In the genomic region with DNA sequence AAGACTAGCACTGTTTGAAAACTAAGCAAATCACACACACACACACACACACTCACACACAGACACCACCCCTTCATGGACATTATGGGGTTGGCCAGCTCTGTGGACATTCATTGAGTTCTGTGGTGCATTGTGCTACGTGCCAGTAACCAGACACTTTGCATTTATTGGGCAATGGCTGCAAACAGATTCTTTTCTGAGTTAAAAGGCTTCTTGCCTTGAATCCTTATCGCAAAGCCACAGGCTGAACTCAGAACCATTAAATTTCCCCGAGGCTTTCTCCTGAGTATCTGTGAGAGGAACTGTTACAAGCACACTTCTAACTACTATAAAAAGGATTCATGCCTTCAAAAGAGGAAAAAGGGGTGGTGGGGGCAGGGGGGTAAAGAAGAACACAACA, we compare ENCODE assay signal across 1 mouse cellular context.
A peak's percentile ranks its signal among the peaks of the same experiment; 100 is the strongest.
TF ChIP-seq lines count a peak whose summit lies in the region.

No protein-coding gene starts in this region.

TF ChIP-seq in MEL, 35 proteins besides CTCF, POLR2A, EP300 and RAD21 (continued from another document):
- TF ChIP-seq UBTF (IDR thresholded peaks at IDR 0.05; ENCODE audit: borderline replicate concordance, insufficient read depth, low read depth, low read length): no peak
- TF ChIP-seq HCFC1 (IDR thresholded peaks at IDR 0.05; ENCODE audit: low read depth, low read length): no peak
- TF ChIP-seq KAT2A (conservative IDR thresholded peaks at IDR 0.05; ENCODE audit: low read depth, low read length): no peak
- no peak for TF ChIP-seq ZMIZ1 (IDR thresholded peaks at IDR 0.05; ENCODE audit: low read depth, low read length)
- TF ChIP-seq SMC3 (IDR thresholded peaks at IDR 0.05; ENCODE audit: low read depth, low read length): no peak
- TF ChIP-seq ZNF384 (IDR thresholded peaks at IDR 0.05; ENCODE audit: low read depth, low read length): no peak
- TF ChIP-seq TCF12 (IDR thresholded peaks at IDR 0.05; ENCODE audit: low read depth, low read length): peak; percentile 82
- TF ChIP-seq NELFE (IDR thresholded peaks at IDR 0.05; ENCODE audit: low read depth, low read length): no peak
- no peak for TF ChIP-seq MYB (IDR thresholded peaks at IDR 0.05; ENCODE audit: low read depth, low read length)
- peak; percentile 82 for TF ChIP-seq RCOR1 (IDR thresholded peaks at IDR 0.05; ENCODE audit: low read depth, low read length)
TF ChIP-seq in MEL: peak in this region for 10.
